Mouse (Mus musculus): ENCODE data around the gene Terb1. TPM values are rescaled to one million over a fixed set of nuclear protein-coding genes. Genes with fewer than 3 reads are reported as not detected.

Gene Terb1
- total RNA-seq, 1 experiment from 2014 or later = not detected

- DNase-seq = no peak
Measured at GRCm38 (mm10) chr8:104448796-104449195, 60.9 kb downstream of the Terb1 start.

GRCm38 (mm10) chr8:104446016-104446415 is 63.7 kb downstream of the Terb1 start:
- DNase-seq = no peak

- DNase-seq = no peak
Measured at GRCm38 (mm10) chr8:104445248-104445647, 64.5 kb downstream of the Terb1 start.

GRCm38 (mm10) chr8:104443125-104443679 is 66.5 kb downstream of the Terb1 start:
- DNase-seq = no peak

GRCm38 (mm10) chr8:104442299-104443124 is 67.2 kb downstream of the Terb1 start, which contains the start of gene Dync1li2:
TSS of gene Dync1li2 (minus strand) at chr8:104443047.
- DNase-seq = peak; percentile 94

GRCm38 (mm10) chr8:104441613-104442012 is 68.1 kb downstream of the Terb1 start:
- no peak for DNase-seq

- DNase-seq = no peak
Measured at GRCm38 (mm10) chr8:104439461-104439860, 70.2 kb downstream of the Terb1 start.

GRCm38 (mm10) chr8:104437494-104438135 is 72.1 kb downstream of the Terb1 start:
- no peak for DNase-seq

GRCm38 (mm10) chr8:104436591-104436990 is 73.1 kb downstream of the Terb1 start:
- DNase-seq = no peak

- DNase-seq = peak; percentile 100
Measured at GRCm38 (mm10) chr8:104436038-104436437, 73.7 kb downstream of the Terb1 start.

- no peak for DNase-seq
Measured at GRCm38 (mm10) chr8:104434826-104435354, 74.8 kb downstream of the Terb1 start.

- DNase-seq = peak; percentile 67
Measured at GRCm38 (mm10) chr8:104434275-104434674, 75.4 kb downstream of the Terb1 start.

GRCm38 (mm10) chr8:104433191-104433842 is 76.4 kb downstream of the Terb1 start:
- no peak for DNase-seq

- DNase-seq = no peak
Measured at GRCm38 (mm10) chr8:104432656-104433055, 77.1 kb downstream of the Terb1 start.

GRCm38 (mm10) chr8:104430230-104430629 is 79.5 kb downstream of the Terb1 start:
- DNase-seq = no peak

GRCm38 (mm10) chr8:104427703-104428102 is 82.0 kb downstream of the Terb1 start:
- DNase-seq = no peak

GRCm38 (mm10) chr8:104422313-104422712 is 87.4 kb downstream of the Terb1 start:
- no peak for DNase-seq

GRCm38 (mm10) chr8:104416022-104416421 is 93.7 kb downstream of the Terb1 start:
- DNase-seq = no peak

GRCm38 (mm10) chr8:104414204-104414603 is 95.5 kb downstream of the Terb1 start:
- DNase-seq = no peak

- DNase-seq = no peak
Measured at GRCm38 (mm10) chr8:104413770-104414169, 95.9 kb downstream of the Terb1 start.

- DNase-seq = no peak
Measured at GRCm38 (mm10) chr8:104412805-104413532, 96.7 kb downstream of the Terb1 start.

- no peak for DNase-seq
Measured at GRCm38 (mm10) chr8:104411972-104412371, 97.7 kb downstream of the Terb1 start.
